Mouse (Mus musculus): ENCODE measurements around the gene Padi2. TPM values are rescaled to one million over a fixed set of nuclear protein-coding genes. Genes with fewer than 3 reads are reported as not detected.
A peak's percentile ranks its signal among the peaks of the same experiment; 100 is the strongest.

Gene Padi2
- polyA plus RNA-seq, 1 experiment from 2014 or later = 0.23 TPM

GRCm38 (mm10) chr4:140869945-140870344, 36.2 kb upstream of the Padi2 start:
- no peak overlapping the region for H3K4me3 ChIP-seq (ENCODE audit: low read depth, low read length)
- H3K27ac ChIP-seq (ENCODE audit: low read depth, low read length) = no peak overlapping the region
- ATAC-seq (replicated peaks; ENCODE audit: low FRiP score) = no peak
- 0 out of 2 replicates have a peak, but pooled peaks cover 3% of the 10 kb centered on the region for H3K4me1 ChIP-seq (replicated peaks; ENCODE audit: control insufficient read depth, insufficient read depth, low read length)
- H3K9ac ChIP-seq (ENCODE audit: low read length) = no peak overlapping the region
- H3K27me3 ChIP-seq (ENCODE audit: control insufficient read depth, insufficient read depth, low read length) = no peaks in the 10 kb centered on the region; the same call in 1 of the 2 replicates
- no peaks in the 10 kb centered on the region for H3K9me3 ChIP-seq (ENCODE audit: control insufficient read depth, low read length)
- DNase-seq (ENCODE audit: low spot score) = no peak
- WGBS = 87% methylated on average over 8 of the region's 8 CpGs
- no peak overlapping the region for H3K4me2 ChIP-seq (ENCODE audit: low read depth, low read length, severe bottlenecking)
- no peaks in the 10 kb centered on the region for H3K36me3 ChIP-seq (ENCODE audit: control insufficient read depth, insufficient read depth, low read length)

DNA sequence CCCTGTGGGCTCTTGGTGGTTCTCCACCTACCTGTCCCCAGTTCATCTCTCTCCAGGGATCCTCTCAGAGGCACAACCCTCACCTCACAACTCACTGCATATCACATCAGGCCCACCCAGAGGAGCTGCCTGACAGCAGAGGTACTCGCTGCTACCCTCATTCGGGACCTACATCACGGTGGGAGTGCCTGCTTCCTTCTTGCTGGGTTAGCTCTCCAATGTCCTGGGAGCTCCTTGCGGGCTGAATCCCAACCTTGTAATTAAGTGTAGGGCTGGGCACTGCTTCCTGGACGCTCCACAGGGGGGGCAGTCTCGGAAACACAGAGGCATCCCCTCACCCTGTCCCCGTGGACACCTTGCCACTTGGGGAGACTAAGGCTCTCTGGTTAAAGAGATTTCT, 35.3 kb upstream of the Padi2 start:
- Histone ChIP-seq H3K36me3 (ENCODE audit: control insufficient read depth, insufficient read depth, low read length) (no peaks in the 10 kb centered on the region), H3K4me2 (ENCODE audit: low read depth, low read length, severe bottlenecking) (no peak overlapping the region), H3K9me3 (ENCODE audit: control insufficient read depth, low read length) (no peaks in the 10 kb centered on the region), H3K27ac (ENCODE audit: low read depth, low read length) (no peak overlapping the region), H3K9ac (ENCODE audit: low read length) (no peak overlapping the region), H3K27me3 (ENCODE audit: control insufficient read depth, insufficient read depth, low read length) (no peaks in the 10 kb centered on the region; the same call in 1 of the 2 replicates), H3K4me1 (replicated peaks; ENCODE audit: control insufficient read depth, insufficient read depth, low read length) (0 out of 2 replicates have a peak, but pooled peaks cover 3% of the 10 kb centered on the region), H3K4me3 (ENCODE audit: low read depth, low read length) (no peak overlapping the region)
- 83% methylated on average over 7 of the region's 7 CpGs for WGBS
- DNase-seq (ENCODE audit: low spot score) (peak; percentile 32), ATAC-seq (replicated peaks; ENCODE audit: low FRiP score) (no peak)

DNA sequence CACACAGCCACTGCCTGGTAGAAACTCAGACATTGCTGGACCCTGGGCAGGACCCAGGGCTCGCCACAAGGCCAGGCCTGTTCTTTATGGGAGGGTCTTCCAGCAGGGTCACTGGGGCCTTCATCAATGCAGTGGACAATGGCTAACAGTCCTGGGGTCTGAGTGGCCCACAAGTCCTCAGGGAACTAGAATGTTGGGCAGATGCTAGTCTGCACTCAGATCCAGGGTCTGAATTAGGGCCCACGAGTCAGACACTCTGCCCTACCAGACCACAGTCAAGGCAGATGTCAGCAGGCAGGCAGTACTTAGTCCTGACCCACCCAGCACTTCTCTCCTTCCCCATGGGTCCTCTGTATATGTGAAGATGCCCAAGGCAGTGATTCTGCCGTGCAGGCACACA, 34.8 kb upstream of the Padi2 start:
- DNase-seq (ENCODE audit: low spot score) (no peak), ATAC-seq (replicated peaks; ENCODE audit: low FRiP score) (no peak)
- H3K4me2 ChIP-seq (ENCODE audit: low read depth, low read length, severe bottlenecking) = no peak overlapping the region
- no peak overlapping the region for H3K4me3 ChIP-seq (ENCODE audit: low read depth, low read length)
- H3K36me3 ChIP-seq (ENCODE audit: control insufficient read depth, insufficient read depth, low read length) = no peaks in the 10 kb centered on the region
- H3K9ac ChIP-seq (ENCODE audit: low read length) = no peak overlapping the region
- H3K9me3 ChIP-seq (ENCODE audit: control insufficient read depth, low read length) = no peaks in the 10 kb centered on the region
- WGBS = 84% methylated on average over 3 of the region's 3 CpGs
- no peak overlapping the region for H3K27ac ChIP-seq (ENCODE audit: low read depth, low read length)
- no peaks in the 10 kb centered on the region; the same call in 1 of the 2 replicates for H3K27me3 ChIP-seq (ENCODE audit: control insufficient read depth, insufficient read depth, low read length)
- 0 out of 2 replicates have a peak, but pooled peaks cover 3% of the 10 kb centered on the region for H3K4me1 ChIP-seq (replicated peaks; ENCODE audit: control insufficient read depth, insufficient read depth, low read length)

DNA sequence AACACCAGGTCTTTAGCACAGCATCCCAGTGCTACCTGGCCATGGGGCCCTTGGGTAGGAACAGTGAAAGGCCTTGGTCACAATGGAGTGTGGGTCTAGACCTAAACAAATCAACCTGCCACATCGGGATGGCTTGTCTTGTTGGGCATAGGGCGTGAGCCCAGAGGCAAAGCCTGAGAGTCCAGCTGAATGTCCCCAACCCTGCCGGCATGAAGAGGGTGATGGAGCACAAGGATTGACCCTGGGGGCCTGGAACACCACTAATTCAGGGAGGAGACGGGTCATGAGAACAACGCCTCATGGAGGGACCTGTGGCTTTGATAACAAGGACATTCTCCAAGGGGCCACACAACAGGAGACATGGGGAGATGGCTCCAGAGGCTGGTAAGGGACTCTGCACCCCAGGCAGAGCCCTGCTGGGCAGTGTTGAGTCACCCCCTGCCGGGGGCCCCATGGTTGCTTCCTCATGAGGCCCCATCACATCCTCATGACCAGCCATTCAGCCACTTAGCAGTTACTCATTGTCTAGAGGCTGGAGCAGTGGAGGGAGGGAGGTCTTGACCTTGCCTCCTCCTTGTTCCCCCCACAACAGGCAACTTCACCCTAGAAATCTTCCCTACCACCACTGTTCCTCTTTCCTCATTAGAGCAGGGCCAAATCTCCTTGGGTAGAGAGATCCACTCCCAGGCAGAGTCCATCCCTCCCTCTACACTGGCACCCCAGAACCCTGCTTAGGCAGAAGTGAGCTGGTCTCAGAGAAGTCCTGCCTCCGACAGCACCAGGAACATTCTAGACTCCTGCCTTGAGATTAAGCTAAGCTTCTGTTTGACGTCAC, 34.1 kb upstream of the Padi2 start:
- Histone ChIP-seq H3K27me3 (ENCODE audit: control insufficient read depth, insufficient read depth, low read length) (no peaks in the 10 kb centered on the region; the same call in 1 of the 2 replicates), H3K4me2 (ENCODE audit: low read depth, low read length, severe bottlenecking) (no peak overlapping the region), H3K9ac (ENCODE audit: low read length) (no peak overlapping the region), H3K27ac (ENCODE audit: low read depth, low read length) (no peak overlapping the region), H3K4me1 (replicated peaks; ENCODE audit: control insufficient read depth, insufficient read depth, low read length) (0 out of 2 replicates have a peak, but pooled peaks cover 3% of the 10 kb centered on the region), H3K4me3 (ENCODE audit: low read depth, low read length) (no peak overlapping the region), H3K9me3 (ENCODE audit: control insufficient read depth, low read length) (no peaks in the 10 kb centered on the region), H3K36me3 (ENCODE audit: control insufficient read depth, insufficient read depth, low read length) (no peaks in the 10 kb centered on the region)
- no peak for ATAC-seq (replicated peaks; ENCODE audit: low FRiP score)
- WGBS = 88% methylated on average over 8 of the region's 8 CpGs
- peak; percentile 46 for DNase-seq (ENCODE audit: low spot score)

DNA sequence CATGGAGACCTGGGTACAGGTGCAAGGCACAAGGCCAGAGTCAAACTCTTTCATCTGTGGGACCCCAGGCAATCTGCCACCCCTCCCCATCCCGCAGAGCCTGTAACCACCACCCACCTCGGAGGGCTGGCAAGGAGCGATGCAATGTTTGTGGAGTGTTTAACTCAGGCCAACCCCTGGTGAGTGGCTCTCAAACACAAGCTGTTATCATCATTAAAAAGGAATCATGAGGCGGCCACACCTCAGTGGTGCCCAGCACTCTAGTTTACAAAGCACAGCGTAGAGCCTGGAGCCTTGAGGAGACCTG, 33.5 kb upstream of the Padi2 start:
- no peak overlapping the region for H3K27ac ChIP-seq (ENCODE audit: low read depth, low read length)
- H3K4me3 ChIP-seq (ENCODE audit: low read depth, low read length) = no peak overlapping the region
- 88% methylated on average over 5 of the region's 5 CpGs for WGBS
- ATAC-seq (replicated peaks; ENCODE audit: low FRiP score) = no peak
- H3K9ac ChIP-seq (ENCODE audit: low read length) = no peak overlapping the region
- H3K4me1 ChIP-seq (replicated peaks; ENCODE audit: control insufficient read depth, insufficient read depth, low read length) = 0 out of 2 replicates have a peak, but pooled peaks cover 3% of the 10 kb centered on the region
- H3K36me3 ChIP-seq (ENCODE audit: control insufficient read depth, insufficient read depth, low read length) = no peaks in the 10 kb centered on the region
- DNase-seq (ENCODE audit: low spot score) = peak; percentile 43
- H3K4me2 ChIP-seq (ENCODE audit: low read depth, low read length, severe bottlenecking) = no peak overlapping the region
- H3K27me3 ChIP-seq (ENCODE audit: control insufficient read depth, insufficient read depth, low read length) = no peaks in the 10 kb centered on the region; the same call in 1 of the 2 replicates
- H3K9me3 ChIP-seq (ENCODE audit: control insufficient read depth, low read length) = no peaks in the 10 kb centered on the region

- WGBS = 76% methylated on average over 11 of the region's 11 CpGs
- DNase-seq (ENCODE audit: low spot score) (no peak), ATAC-seq (replicated peaks; ENCODE audit: low FRiP score) (no peak)
Measured at GRCm38 (mm10) chr4:140873011-140873410, 33.1 kb upstream of the Padi2 start.

GRCm38 (mm10) chr4:140876161-140876560, 30.0 kb upstream of the Padi2 start:
- Histone ChIP-seq H3K4me3 (ENCODE audit: low read depth, low read length) (no peak overlapping the region), H3K9me3 (ENCODE audit: control insufficient read depth, low read length) (no peaks in the 10 kb centered on the region), H3K4me1 (replicated peaks; ENCODE audit: control insufficient read depth, insufficient read depth, low read length) (no peaks in the 10 kb centered on the region), H3K4me2 (ENCODE audit: low read depth, low read length, severe bottlenecking) (no peak overlapping the region), H3K9ac (ENCODE audit: low read length) (no peak overlapping the region), H3K27me3 (ENCODE audit: control insufficient read depth, insufficient read depth, low read length) (no peaks in the 10 kb centered on the region), H3K36me3 (ENCODE audit: control insufficient read depth, insufficient read depth, low read length) (no peaks in the 10 kb centered on the region), H3K27ac (ENCODE audit: low read depth, low read length) (no peak overlapping the region)
- ATAC-seq (replicated peaks; ENCODE audit: low FRiP score) = no peak
- 91% methylated on average over 8 of the region's 8 CpGs for WGBS
- peak; percentile 37 for DNase-seq (ENCODE audit: low spot score)

More at GRCm38 (mm10) chr4:140873011-140873410, 33.1 kb upstream of the Padi2 start:
- H3K4me1 ChIP-seq (replicated peaks; ENCODE audit: control insufficient read depth, insufficient read depth, low read length) = 0 out of 2 replicates have a peak, but pooled peaks cover 3% of the 10 kb centered on the region
- H3K9ac ChIP-seq (ENCODE audit: low read length) = no peak overlapping the region
- H3K4me2 ChIP-seq (ENCODE audit: low read depth, low read length, severe bottlenecking) = no peak overlapping the region
- H3K27ac ChIP-seq (ENCODE audit: low read depth, low read length) = no peak overlapping the region
- H3K27me3 ChIP-seq (ENCODE audit: control insufficient read depth, insufficient read depth, low read length) = no peaks in the 10 kb centered on the region; the same call in 1 of the 2 replicates
- no peaks in the 10 kb centered on the region for H3K9me3 ChIP-seq (ENCODE audit: control insufficient read depth, low read length)
- H3K4me3 ChIP-seq (ENCODE audit: low read depth, low read length) = no peak overlapping the region
- no peaks in the 10 kb centered on the region for H3K36me3 ChIP-seq (ENCODE audit: control insufficient read depth, insufficient read depth, low read length)

- DNase-seq (ENCODE audit: low spot score) (peak; percentile 41), ATAC-seq (replicated peaks; ENCODE audit: low FRiP score) (no peak)
- 72% methylated on average over 6 of the region's 6 CpGs for WGBS
- Histone ChIP-seq H3K9me3 (ENCODE audit: control insufficient read depth, low read length) (no peaks in the 10 kb centered on the region), H3K9ac (ENCODE audit: low read length) (no peak overlapping the region), H3K4me3 (ENCODE audit: low read depth, low read length) (no peak overlapping the region), H3K4me1 (replicated peaks; ENCODE audit: control insufficient read depth, insufficient read depth, low read length) (no peaks in the 10 kb centered on the region), H3K4me2 (ENCODE audit: low read depth, low read length, severe bottlenecking) (no peak overlapping the region), H3K27ac (ENCODE audit: low read depth, low read length) (no peak overlapping the region), H3K27me3 (ENCODE audit: control insufficient read depth, insufficient read depth, low read length) (no peaks in the 10 kb centered on the region), H3K36me3 (ENCODE audit: control insufficient read depth, insufficient read depth, low read length) (no peaks in the 10 kb centered on the region)
Measured at GRCm38 (mm10) chr4:140876681-140877080, 29.5 kb upstream of the Padi2 start.

- Histone ChIP-seq H3K36me3 (ENCODE audit: control insufficient read depth, insufficient read depth, low read length) (no peaks in the 10 kb centered on the region), H3K9me3 (ENCODE audit: control insufficient read depth, low read length) (no peaks in the 10 kb centered on the region), H3K4me1 (replicated peaks; ENCODE audit: control insufficient read depth, insufficient read depth, low read length) (no peaks in the 10 kb centered on the region), H3K27me3 (ENCODE audit: control insufficient read depth, insufficient read depth, low read length) (no peaks in the 10 kb centered on the region), H3K4me3 (ENCODE audit: low read depth, low read length) (no peak overlapping the region), H3K27ac (ENCODE audit: low read depth, low read length) (no peak overlapping the region), H3K4me2 (ENCODE audit: low read depth, low read length, severe bottlenecking) (no peak overlapping the region), H3K9ac (ENCODE audit: low read length) (no peak overlapping the region)
- WGBS = 84% methylated on average over 9 of the region's 9 CpGs
- DNase-seq (ENCODE audit: low spot score) = peak; percentile 29
- no peak for ATAC-seq (replicated peaks; ENCODE audit: low FRiP score)
Measured at GRCm38 (mm10) chr4:140877441-140877840, 28.7 kb upstream of the Padi2 start.
